Mouse (Mus musculus) spleen, postnatal 14 days (tissue): ENCODE data around the gene Slc4a2.

Source experiments
- DNase-seq, 2 experiments: peaks; one replicate each; pipeline ENCODE4 v3.0.0; 2021 to 2022; ENCODE audit warnings: low spot score in 2 of 2

Gene Slc4a2

GRCm38 (mm10) chr5:24426556-24427284, 3.1 kb downstream of the Slc4a2 start:
- no peak for DNase-seq

GRCm38 (mm10) chr5:24427285-24427633, 3.6 kb downstream of the Slc4a2 start:
- DNase-seq = no peak

GRCm38 (mm10) chr5:24427981-24428402, 4.4 kb downstream of the Slc4a2 start:
- no peak for DNase-seq

GRCm38 (mm10) chr5:24428596-24428995, 5.0 kb downstream of the Slc4a2 start:
- DNase-seq = no peak

GRCm38 (mm10) chr5:24433993-24434392, 10.4 kb downstream of the Slc4a2 start:
- no peak for DNase-seq

- DNase-seq = no peak
Observed at GRCm38 (mm10) chr5:24441187-24441586, 17.6 kb downstream of the Slc4a2 start.

- no peak for DNase-seq
Observed at GRCm38 (mm10) chr5:24442029-24442428, 18.4 kb downstream of the Slc4a2 start.

GRCm38 (mm10) chr5:24443204-24443603, 19.6 kb downstream of the Slc4a2 start:
- DNase-seq = no peak

- DNase-seq = no peak
Observed at GRCm38 (mm10) chr5:24443927-24444326, 20.3 kb downstream of the Slc4a2 start.

- DNase-seq = peak; percentile 84 to 89
Observed at GRCm38 (mm10) chr5:24444746-24445427, 21.2 kb downstream of the Slc4a2 start, which contains the start of gene Fastk. TSS of gene Fastk (minus strand) at chr5:24445287.

- no peak for DNase-seq
Observed at GRCm38 (mm10) chr5:24445428-24446080, 21.9 kb downstream of the Slc4a2 start.

- DNase-seq = no peak
Observed at GRCm38 (mm10) chr5:24446630-24447029, 23.0 kb downstream of the Slc4a2 start.

GRCm38 (mm10) chr5:24447624-24448298, 24.1 kb downstream of the Slc4a2 start, which contains the start of gene Tmub1:
TSS of gene Tmub1 (minus strand) at chr5:24447854.
- peak; percentile 62 to 79 for DNase-seq

GRCm38 (mm10) chr5:24451264-24452029, 27.8 kb downstream of the Slc4a2 start:
- DNase-seq = peak; percentile 56 to 63

- no peak for DNase-seq
Observed at GRCm38 (mm10) chr5:24452030-24452690, 28.5 kb downstream of the Slc4a2 start, which contains the start of gene Agap3. TSS of gene Agap3 (plus strand) at chr5:24452177.

- DNase-seq = no peak
Observed at GRCm38 (mm10) chr5:24452691-24453233, 29.1 kb downstream of the Slc4a2 start.

- DNase-seq = no peak
Observed at GRCm38 (mm10) chr5:24453283-24453984, 29.8 kb downstream of the Slc4a2 start.

- DNase-seq = no peak
Observed at GRCm38 (mm10) chr5:24453985-24454303, 30.3 kb downstream of the Slc4a2 start.

- no peak for DNase-seq
Observed at GRCm38 (mm10) chr5:24455076-24455475, 31.4 kb downstream of the Slc4a2 start.

- DNase-seq = no peak
Observed at GRCm38 (mm10) chr5:24455613-24456012, 32.0 kb downstream of the Slc4a2 start.
